Mouse (Mus musculus): ENCODE data around the gene Ybx3. TPM values are rescaled to one million over a fixed set of nuclear protein-coding genes. Genes with fewer than 3 reads are reported as not detected.

The Ybx3 gene
- 55.6 and 57.5 TPM in 2 replicates for polyA plus RNA-seq (2015; fragmentation: Nextera tagmentation; extraction: Ambion mirVana)

DNA sequence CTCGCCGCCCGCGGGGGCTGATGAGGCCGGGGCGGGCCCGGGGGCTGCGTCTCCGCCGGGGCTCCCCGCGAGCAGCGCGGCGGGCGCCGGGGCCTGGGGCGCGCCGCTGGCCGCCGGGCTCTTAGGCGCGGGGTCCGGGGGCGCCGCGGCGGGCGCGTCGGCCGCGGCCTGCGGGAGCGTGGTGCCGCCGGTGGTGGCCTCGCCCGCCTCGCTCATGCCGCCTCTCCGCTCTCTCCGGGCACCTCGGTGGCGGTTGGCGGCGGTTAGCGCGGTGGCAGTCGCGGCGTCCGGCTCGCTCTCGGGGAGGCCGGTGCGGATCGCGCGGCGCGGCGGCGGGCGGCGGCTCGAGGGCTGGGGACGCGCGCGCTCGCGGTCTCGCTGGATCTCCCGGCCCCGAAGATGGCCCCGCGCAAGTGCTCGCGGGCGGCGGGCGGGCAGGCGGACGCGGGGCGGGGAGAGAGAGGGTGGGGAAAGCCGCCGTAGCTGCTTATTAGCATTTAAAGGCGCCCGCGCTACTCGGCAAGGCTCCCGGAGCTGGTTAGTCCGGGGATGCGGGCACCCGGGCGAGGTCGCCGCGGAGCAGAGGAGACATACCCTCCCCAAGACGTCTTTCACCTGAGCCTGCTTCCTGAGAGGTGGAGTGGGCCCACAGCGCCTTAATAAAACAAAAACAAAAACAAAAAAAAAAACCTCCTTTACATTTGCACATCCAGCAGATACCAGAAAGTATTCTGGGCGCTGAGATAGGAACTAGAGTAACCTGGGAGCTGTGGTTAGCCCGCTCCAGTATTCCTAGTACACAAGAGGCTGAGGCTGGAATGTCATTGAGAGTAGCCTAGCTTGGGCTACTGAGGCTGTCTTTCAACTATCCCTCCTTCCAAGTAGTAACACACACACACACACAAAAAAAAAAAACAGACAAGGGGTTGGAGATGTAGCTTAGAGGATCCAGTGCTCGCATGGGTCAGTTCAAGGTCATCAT lies at the start of gene Ybx3:
TSS of gene Ybx3 (minus strand) at position 437 of the 982 bp plus-strand sequence.
- H3K27me3 ChIP-seq, result no peaks in the 10 kb centered on the region
- H3K36me3 ChIP-seq (replicated peaks), result peaks cover 3% of the 10 kb centered on the region
- peak within 1 kb of the TSS; percentile 84 for H3K4me2 ChIP-seq
- H3K4me3 ChIP-seq (replicated peaks), result peak within 1 kb of the TSS; percentile 95
- H3K9ac ChIP-seq, result peak within 1 kb of the TSS; percentile 95
- H3K4me1 ChIP-seq (replicated peaks), result peaks cover 42% of the 10 kb centered on the region
- under 1% methylated on average over 105 of the region's 107 CpGs for WGBS (ENCODE audit: insufficient replicate concordance)
- peak; percentile 82 for ATAC-seq (ENCODE audit: insufficient read depth)
- H3K27ac ChIP-seq (replicated peaks), result peak within 1 kb of the TSS; percentile 95
- H3K9me3 ChIP-seq (replicated peaks), result no peaks in the 10 kb centered on the region

DNA sequence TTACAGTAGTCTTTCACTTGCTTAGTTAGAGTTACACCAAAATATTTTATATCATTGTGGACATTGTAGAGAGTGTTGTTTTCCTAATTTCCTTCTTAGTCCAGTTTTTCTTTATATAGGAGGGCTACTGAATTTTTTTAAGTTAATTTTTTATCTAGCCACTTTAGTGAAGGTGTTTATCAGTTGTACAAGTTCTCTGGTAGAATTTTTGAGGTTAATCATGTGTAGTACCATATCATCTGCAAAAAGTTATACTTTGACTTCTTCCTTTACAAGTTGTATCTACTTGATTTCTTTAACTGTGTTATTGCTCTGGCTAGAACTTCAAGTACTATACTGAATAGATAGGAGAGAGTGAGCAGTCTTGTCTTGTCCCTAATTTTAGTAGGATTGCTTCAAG lies 48.4 kb upstream of the Ybx3 start:
- H3K4me1 ChIP-seq (replicated peaks), result no peaks in the 10 kb centered on the region
- no peak overlapping the region for H3K4me3 ChIP-seq (replicated peaks)
- no peak overlapping the region for H3K9ac ChIP-seq
- H3K27ac ChIP-seq (replicated peaks), result no peak overlapping the region
- no peak for ATAC-seq (ENCODE audit: insufficient read depth)
- no peak overlapping the region for H3K4me2 ChIP-seq
- H3K36me3 ChIP-seq (replicated peaks), result no peaks in the 10 kb centered on the region
- peaks cover 28% of the 10 kb centered on the region for H3K27me3 ChIP-seq
- H3K9me3 ChIP-seq (replicated peaks), result no peaks in the 10 kb centered on the region

DNA sequence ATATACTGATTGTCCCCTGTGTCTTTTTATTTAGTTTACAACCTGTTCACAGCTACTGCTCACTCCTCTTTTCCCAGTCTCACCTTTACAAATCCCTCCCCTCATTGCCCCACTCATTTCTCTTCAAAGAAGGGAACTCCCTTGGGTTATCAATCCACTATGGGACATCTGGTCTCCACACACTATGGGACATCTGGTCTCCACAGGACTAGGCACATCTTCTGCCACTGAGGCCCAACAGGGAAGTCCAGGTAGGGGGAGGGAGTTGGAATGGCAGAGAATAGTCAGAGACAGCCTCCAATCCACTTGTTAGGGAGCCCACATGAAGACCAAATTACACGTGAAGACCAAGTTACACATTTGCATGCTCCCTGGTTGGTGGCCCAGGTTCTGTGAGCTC lies 45.8 kb upstream of the Ybx3 start:
- H3K4me3 ChIP-seq (replicated peaks), result no peak overlapping the region
- no peaks in the 10 kb centered on the region for H3K9me3 ChIP-seq (replicated peaks)
- H3K36me3 ChIP-seq (replicated peaks), result no peaks in the 10 kb centered on the region
- peak overlapping the region; percentile 46; the same call in 1 of the 2 replicates for H3K4me2 ChIP-seq
- no peaks in the 10 kb centered on the region for H3K4me1 ChIP-seq (replicated peaks)
- 47% methylated on average over 1 of the region's 1 CpGs for WGBS (ENCODE audit: insufficient replicate concordance)
- peaks cover 28% of the 10 kb centered on the region for H3K27me3 ChIP-seq
- no peak overlapping the region for H3K27ac ChIP-seq (replicated peaks)
- ATAC-seq (ENCODE audit: insufficient read depth), result no peak
- no peak overlapping the region for H3K9ac ChIP-seq

DNA sequence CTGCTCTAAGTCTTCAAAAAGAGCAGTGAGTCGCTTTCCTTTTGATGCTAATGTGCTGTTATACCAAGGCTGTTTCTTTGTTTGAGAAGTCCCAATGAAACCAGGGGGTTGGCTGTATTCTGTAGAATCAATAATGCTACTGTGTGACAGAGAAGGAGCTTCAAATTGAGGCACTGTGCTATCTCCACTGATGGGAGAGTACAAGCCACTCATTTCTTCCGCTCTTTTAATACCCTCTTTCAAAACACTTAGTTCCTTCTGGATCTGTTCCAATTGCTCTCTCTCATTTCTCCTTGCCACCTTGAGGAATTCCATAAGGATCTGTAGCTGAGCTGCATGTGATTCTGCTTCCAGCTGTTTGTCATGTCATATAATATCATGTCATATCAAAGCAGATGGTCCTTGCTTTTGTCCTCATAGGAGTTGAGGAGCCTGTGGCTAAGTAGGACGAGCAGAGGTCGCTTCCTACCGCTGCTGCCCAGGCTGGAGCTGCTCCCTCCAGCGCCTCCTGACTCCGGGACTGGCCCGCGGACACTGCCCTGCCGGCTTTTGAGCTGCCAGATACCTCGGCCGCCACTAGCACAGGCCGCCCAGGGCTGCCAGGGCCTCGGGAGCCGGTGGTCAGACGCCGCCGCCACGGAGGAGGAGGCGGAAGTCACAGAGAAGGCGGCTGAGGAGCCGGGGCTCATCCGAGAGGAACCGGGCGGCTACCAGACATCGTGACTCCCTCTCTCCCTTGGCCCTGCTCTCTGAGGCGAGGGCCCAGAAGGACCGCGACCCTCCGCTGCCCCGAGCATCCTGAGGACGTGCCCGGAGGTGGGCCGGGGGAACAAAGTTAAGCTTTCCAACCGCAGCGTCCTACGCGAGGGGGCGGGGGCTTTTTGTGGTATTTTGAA lies 45.1 kb upstream of the Ybx3 start:
- H3K9ac ChIP-seq, result no peak overlapping the region
- 6% methylated on average over 36 of the region's 39 CpGs for WGBS (ENCODE audit: insufficient replicate concordance)
- H3K27me3 ChIP-seq, result peaks cover 28% of the 10 kb centered on the region
- 0 out of 2 replicates have a peak overlapping the region, but pooled peaks have one; percentile 11 for H3K4me3 ChIP-seq (replicated peaks)
- H3K4me2 ChIP-seq, result peak overlapping the region; percentile 46
- H3K36me3 ChIP-seq (replicated peaks), result no peaks in the 10 kb centered on the region
- H3K4me1 ChIP-seq (replicated peaks), result no peaks in the 10 kb centered on the region
- no peak overlapping the region for H3K27ac ChIP-seq (replicated peaks)
- ATAC-seq (ENCODE audit: insufficient read depth), result no peak
- H3K9me3 ChIP-seq (replicated peaks), result no peaks in the 10 kb centered on the region

DNA sequence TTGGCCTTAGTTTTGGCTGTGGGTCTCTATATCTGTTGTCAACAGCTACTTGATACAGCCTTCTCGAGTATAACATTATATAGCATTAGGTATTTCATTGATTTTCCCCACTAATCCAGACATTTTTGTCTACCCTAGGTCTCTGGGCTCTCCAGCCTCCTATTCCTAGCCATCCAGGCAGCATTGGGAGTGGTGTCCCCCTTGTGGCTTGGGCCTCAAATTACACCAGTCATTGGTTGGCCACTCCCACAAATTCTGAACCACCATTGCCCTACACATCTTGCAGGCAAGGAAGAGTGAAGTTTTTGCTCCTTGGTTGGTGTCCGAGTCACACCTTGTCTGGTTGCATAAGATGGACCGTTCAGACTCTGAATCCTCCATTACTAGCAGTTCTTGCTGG lies 33.3 kb upstream of the Ybx3 start:
- Histone ChIP-seq H3K27ac (replicated peaks) (no peak overlapping the region), H3K9ac (no peak overlapping the region), H3K9me3 (replicated peaks) (no peaks in the 10 kb centered on the region), H3K4me2 (no peak overlapping the region), H3K27me3 (no peaks in the 10 kb centered on the region), H3K4me1 (replicated peaks) (no peaks in the 10 kb centered on the region), H3K4me3 (replicated peaks) (no peak overlapping the region), H3K36me3 (replicated peaks) (no peaks in the 10 kb centered on the region)
- ATAC-seq (ENCODE audit: insufficient read depth), result peak; percentile 49; the same call in 1 of the 2 replicates
- WGBS (ENCODE audit: insufficient replicate concordance), result 31% methylated on average over 3 of the region's 3 CpGs

DNA sequence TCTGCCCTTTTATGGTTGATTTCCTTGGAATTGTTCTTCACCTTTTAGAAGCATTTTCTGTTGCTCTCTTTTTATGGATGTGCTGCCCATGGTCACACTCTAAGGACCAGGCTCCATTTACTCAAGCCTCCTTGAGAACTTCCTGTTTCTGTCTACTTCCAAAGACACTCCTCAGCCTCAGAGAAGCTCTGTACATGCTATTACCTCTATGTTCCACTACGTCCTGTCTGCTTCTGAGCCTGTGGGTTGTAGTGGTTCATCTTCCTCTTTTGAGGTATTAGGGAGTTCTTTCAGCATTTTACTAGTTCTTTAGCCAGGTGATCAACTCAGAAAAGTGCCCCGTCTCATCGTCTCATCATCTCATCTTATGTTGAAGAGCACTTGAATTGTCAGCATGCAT lies 31.3 kb upstream of the Ybx3 start:
- H3K4me2 ChIP-seq, result no peak overlapping the region
- 52% methylated on average over 3 of the region's 3 CpGs for whole genome bisulfite sequencing (ENCODE audit: insufficient replicate concordance)
- no peaks in the 10 kb centered on the region for H3K36me3 ChIP-seq (replicated peaks)
- no peaks in the 10 kb centered on the region for H3K27me3 ChIP-seq
- ATAC-seq (ENCODE audit: insufficient read depth), result no peak
- no peaks in the 10 kb centered on the region for H3K9me3 ChIP-seq (replicated peaks)
- H3K9ac ChIP-seq, result no peak overlapping the region
- H3K4me3 ChIP-seq (replicated peaks), result no peak overlapping the region
- H3K4me1 ChIP-seq (replicated peaks), result no peaks in the 10 kb centered on the region
- no peak overlapping the region for H3K27ac ChIP-seq (replicated peaks)

DNA sequence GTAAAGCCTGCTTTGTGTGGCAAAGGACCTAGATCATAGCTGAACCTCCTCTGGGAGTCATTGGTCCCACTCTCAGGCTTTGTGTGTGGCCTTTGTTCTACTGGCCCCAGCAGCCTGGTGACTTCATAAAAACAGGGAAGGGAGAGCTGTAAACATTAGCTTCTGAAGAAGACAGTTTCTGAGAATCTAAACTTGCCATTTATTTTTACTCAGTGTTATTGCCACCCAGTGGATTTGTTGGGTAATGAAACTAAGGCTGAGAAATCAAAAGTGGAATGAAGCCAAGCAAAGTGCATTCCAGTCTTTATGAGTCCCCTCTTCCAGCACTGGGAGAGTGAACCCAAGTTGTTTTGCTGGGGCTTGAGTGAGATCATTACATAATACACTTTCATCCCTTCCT lies 30.5 kb upstream of the Ybx3 start:
- Histone ChIP-seq H3K4me2 (no peak overlapping the region), H3K27ac (replicated peaks) (no peak overlapping the region), H3K9me3 (replicated peaks) (no peaks in the 10 kb centered on the region), H3K9ac (no peak overlapping the region), H3K36me3 (replicated peaks) (no peaks in the 10 kb centered on the region), H3K4me3 (replicated peaks) (no peak overlapping the region), H3K27me3 (no peaks in the 10 kb centered on the region), H3K4me1 (replicated peaks) (no peaks in the 10 kb centered on the region)
- no peak for ATAC-seq (ENCODE audit: insufficient read depth)

DNA sequence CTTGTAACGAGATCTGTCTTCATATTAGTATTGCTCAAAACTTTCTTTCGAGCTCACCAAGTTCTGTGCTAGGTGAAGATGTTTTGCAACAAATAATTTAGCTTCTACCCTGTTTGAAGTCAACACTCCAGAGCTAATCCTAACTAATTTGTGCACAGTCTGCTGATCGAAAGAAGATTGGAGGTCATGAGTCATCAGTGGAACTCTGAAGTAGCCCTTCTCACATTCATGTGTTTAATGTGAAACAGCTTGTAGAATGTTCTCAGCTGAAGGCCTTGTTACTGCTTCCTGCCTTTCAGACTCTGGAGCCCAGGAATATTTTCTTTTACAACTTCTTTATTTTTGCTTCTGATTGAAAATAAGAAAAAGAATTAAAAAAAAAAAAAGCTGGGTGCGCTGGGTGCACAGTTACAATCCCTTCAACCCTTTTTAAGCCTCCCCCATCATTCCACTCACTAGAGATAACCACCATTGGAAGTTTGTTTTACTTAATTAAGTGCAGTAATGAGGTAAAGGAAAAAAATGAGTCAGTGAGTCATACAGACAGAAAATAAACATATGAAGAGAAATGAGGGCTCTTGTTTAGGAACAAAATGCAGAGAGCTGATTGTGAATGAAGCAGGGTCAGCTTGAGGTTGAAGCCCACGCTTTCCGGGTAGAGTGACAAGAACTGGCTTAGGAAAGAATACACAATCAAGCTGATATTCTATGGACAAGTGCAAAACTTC lies 23.0 kb upstream of the Ybx3 start:
- Histone ChIP-seq H3K27me3 (no peaks in the 10 kb centered on the region), H3K9me3 (replicated peaks) (no peaks in the 10 kb centered on the region), H3K4me2 (no peak overlapping the region), H3K36me3 (replicated peaks) (no peaks in the 10 kb centered on the region), H3K4me3 (replicated peaks) (no peak overlapping the region), H3K27ac (replicated peaks) (no peak overlapping the region), H3K4me1 (replicated peaks) (no peaks in the 10 kb centered on the region), H3K9ac (no peak overlapping the region)
- WGBS (ENCODE audit: insufficient replicate concordance), result 63% methylated on average over 6 of the region's 6 CpGs
- ATAC-seq (ENCODE audit: insufficient read depth), result no peak

DNA sequence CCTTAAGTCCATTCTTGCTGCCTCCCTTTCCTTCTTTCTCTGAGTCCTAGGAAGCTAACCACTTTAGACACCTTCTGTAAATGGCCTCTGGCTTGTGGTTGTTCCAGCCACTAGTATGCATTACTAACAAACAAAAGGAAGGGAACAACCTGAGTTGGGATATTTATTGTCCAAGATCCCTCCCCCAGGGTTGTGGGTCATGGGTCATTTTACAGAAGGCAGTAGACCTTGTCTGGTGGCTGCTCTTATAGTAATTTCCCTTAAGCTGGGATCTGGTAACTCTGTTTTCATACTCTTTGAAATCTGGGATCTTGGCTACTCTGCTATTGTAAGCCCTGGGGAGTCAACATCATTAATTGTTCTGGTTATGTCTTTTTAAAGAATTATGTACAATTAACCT lies 18.7 kb upstream of the Ybx3 start:
- H3K9me3 ChIP-seq (replicated peaks), result no peaks in the 10 kb centered on the region
- H3K4me3 ChIP-seq (replicated peaks), result no peak overlapping the region
- ATAC-seq (ENCODE audit: insufficient read depth), result no peak
- H3K27me3 ChIP-seq, result no peaks in the 10 kb centered on the region
- H3K9ac ChIP-seq, result no peak overlapping the region
- no peak overlapping the region for H3K4me2 ChIP-seq
- no peak overlapping the region for H3K27ac ChIP-seq (replicated peaks)
- no peaks in the 10 kb centered on the region for H3K4me1 ChIP-seq (replicated peaks)
- no peaks in the 10 kb centered on the region for H3K36me3 ChIP-seq (replicated peaks)

DNA sequence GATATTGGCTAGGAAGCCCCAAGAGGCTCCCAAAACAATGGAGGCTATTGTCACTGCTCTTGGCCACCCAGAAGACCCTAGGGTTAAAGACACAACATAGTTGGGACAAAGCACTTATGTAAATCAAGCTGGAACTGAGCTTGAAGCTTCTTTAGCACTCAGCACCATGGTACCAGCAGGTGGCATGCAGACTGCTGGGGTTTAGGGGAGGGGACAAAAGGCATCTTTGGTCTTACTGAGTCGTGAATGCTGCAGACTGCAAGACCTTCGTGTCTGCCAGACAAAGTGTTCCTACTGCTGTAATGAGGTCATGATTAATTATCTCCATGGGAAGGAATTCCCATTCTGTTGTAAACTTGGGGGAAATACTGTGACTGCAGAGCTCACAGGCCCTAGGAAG lies 17.6 kb upstream of the Ybx3 start:
- Histone ChIP-seq H3K4me1 (replicated peaks) (no peaks in the 10 kb centered on the region), H3K27ac (replicated peaks) (no peak overlapping the region), H3K36me3 (replicated peaks) (no peaks in the 10 kb centered on the region), H3K27me3 (no peaks in the 10 kb centered on the region), H3K9ac (no peak overlapping the region), H3K4me3 (replicated peaks) (no peak overlapping the region), H3K9me3 (replicated peaks) (no peaks in the 10 kb centered on the region), H3K4me2 (no peak overlapping the region)
- ATAC-seq (ENCODE audit: insufficient read depth), result no peak
- 21% methylated on average over 2 of the region's 2 CpGs for WGBS (ENCODE audit: insufficient replicate concordance)

DNA sequence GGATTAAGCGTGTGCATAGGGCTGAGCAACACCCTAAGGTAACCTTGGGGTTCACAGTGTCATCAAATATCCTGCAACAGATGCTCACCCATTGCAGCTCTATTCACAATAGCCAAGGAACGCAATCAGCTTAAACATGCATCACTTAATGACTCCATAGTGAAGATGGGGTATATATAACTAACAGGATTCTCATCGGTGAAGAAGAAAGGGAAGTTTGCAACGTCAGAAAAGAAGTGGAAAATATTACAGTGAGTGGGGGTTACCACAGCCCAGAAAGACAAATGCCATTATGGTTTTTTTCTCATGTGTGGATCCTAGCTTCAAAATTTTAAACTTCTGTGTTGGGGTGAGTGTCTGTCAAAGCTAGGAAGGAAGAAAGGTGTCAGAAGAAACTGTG lies 16.9 kb upstream of the Ybx3 start:
- 54% methylated on average over 4 of the region's 4 CpGs for WGBS (ENCODE audit: insufficient replicate concordance)
- Histone ChIP-seq H3K27me3 (no peaks in the 10 kb centered on the region), H3K4me1 (replicated peaks) (no peaks in the 10 kb centered on the region), H3K9me3 (replicated peaks) (no peaks in the 10 kb centered on the region), H3K9ac (no peak overlapping the region), H3K4me3 (replicated peaks) (no peak overlapping the region), H3K4me2 (no peak overlapping the region), H3K36me3 (replicated peaks) (no peaks in the 10 kb centered on the region), H3K27ac (replicated peaks) (no peak overlapping the region)
- ATAC-seq (ENCODE audit: insufficient read depth), result no peak
